Mouse (Mus musculus): Measurements from ENCODE around the gene Gla.
"Not testable (repeated sequence)": the region's sequence is repeated elsewhere in the genome, so short reads cannot be mapped to it uniquely, and the experiment has no call there.

Gla gene

GRCm38 (mm10) chrX:134588261-134588660 lies 12.7 kb downstream of the Gla start:
- no peak for DNase-seq (ENCODE audit: low read depth)

DNA sequence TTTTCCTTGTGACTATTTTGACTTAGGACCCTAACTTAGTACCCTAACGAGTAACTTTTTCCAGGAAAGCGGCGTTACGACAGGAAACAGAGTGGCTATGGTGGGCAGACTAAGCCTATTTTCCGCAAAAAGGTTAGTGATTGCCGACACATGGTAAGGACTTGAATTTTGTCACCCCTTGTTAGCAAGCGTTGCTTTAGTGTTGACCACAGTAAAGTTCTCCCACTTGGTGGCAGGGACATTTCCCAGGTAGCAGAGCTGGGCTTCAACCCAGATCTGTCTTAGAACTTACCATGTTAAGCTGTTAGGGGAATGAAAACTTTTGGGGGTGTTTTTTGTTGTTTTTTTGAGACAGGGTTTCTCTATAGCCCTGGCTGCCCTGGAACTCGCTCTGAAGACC lies 14.5 kb downstream of the Gla start:
- no peak for DNase-seq (ENCODE audit: low read depth)

GRCm38 (mm10) chrX:134585103-134586002 lies 15.6 kb downstream of the Gla start, which contains the start of gene Rpl36a:
TSS of gene Rpl36a (plus strand) at chrX:134585654.
- DNase-seq (ENCODE audit: low read depth): peak; percentile 76

- DNase-seq (ENCODE audit: low read depth): no peak
Measured at GRCm38 (mm10) chrX:134582888-134583669, 17.8 kb downstream of the Gla start, which contains the start of gene Btk. TSS of gene Btk (minus strand) at chrX:134583570.

GRCm38 (mm10) chrX:134582270-134582669 lies 18.7 kb downstream of the Gla start:
- DNase-seq (ENCODE audit: low read depth): no peak

DNA sequence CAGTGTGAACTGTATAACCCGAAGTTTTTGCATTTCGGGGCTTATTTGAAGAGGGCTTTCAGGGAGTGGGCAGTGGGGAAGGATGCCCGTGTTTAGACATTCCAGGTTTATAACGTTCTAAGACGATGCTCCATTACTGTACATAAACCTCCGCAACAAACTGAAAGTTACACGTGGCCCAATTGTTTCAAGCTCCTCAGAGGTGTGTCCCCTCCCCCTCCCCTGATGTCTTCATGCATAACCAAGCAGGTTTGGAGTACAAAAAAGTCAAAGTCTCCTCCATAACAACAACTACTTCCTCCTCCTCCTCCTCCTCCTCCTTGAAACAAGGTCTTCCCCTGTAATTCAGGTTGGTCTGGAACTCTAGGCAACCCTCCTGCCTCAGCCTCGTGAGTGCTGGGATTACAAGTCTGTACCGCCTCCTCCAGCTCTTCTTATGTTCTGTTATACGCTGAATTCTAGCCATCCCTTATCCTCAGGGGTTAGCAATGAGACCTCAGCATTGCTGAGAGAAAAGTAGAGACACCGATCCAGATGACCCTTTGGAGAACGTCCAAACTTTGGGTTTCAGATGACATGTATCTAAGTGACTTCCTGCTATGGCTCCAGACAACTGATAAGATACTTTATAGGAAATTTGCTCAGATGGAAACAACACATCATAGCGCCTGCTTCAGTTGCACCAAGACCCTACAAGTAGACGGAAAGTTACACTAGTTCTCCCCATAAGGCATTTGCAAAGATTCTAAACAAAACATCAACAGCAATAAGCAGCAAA lies 20.2 kb downstream of the Gla start:
- no peak for DNase-seq (ENCODE audit: low read depth)

GRCm38 (mm10) chrX:134577896-134578295 lies 23.0 kb downstream of the Gla start:
- no peak for DNase-seq (ENCODE audit: low read depth)

DNA sequence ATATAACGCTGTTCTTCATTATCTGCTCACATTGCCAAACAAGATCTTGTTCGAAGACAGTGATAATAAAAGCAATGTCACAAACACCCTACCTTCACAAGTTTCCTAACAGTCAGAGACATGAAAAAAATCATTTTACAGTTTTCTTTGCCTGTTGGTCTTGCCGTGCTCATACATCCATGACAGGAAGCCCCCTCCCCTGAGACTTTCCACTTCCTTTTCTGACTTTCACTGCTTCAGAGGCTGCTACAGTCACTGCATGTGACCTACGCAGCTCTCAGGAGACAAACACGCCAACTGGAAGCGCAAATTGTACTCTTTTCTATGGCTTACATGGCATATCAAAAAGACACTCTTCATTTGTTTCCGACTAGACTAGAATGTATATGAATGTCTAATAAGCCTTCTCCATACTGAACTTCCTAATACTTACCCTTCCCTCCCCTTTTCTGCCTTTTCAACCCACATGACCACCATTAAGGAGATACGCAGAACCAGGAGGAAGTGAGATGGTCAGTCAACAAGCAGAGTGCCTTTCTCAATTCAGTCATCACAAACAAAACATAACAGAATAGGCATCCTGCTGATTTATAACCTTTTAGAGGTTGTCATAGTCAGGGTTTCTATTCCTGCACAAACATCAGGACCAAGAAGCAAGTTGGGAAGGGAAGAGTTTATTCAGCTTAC lies 34.2 kb downstream of the Gla start:
- no peak for DNase-seq (ENCODE audit: low read depth)

DNA sequence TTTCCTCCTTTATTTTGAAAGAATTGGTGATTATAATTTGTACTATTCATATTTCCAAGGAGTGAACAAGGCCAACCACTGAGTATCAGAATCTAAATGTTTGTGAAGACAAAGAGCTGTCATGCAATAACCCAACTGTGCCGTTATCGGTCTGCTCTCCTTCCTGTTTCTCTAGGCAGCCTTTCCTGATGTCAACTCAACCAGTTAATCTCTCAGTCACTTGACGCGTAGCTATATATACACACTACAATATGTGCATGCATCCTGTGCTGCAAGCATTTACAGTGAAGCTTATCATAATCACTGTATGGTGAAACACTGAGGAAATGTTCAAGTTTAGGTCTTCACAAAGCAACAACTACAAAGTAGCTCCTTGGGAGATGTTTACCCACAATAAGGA lies 36.6 kb downstream of the Gla start:
- no peak for DNase-seq (ENCODE audit: low read depth)

GRCm38 (mm10) chrX:134554425-134554824 lies 46.5 kb downstream of the Gla start:
- no peak for DNase-seq (ENCODE audit: low read depth)

DNA sequence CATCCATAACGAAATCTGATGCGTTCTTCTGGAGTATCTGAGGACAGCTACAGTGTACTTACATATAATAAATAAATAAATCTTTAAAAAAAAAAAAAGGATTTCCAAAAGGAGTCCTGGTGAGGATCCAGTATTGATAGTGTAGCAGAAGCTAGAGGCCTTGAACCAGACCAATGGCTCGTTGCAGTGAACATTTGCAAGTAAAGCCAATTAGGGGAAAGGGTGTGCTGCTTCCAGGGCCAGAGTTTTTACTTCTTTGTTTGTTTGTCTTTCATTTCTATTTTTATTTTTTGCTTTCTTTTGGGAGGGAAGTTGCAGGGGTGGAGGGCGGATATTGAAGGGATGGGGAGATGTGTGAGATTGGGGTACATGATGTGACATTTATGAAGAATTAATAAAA lies 47.6 kb downstream of the Gla start:
- no peak for DNase-seq (ENCODE audit: low read depth)

- no peak for DNase-seq (ENCODE audit: low read depth)
Measured at GRCm38 (mm10) chrX:134550903-134551302, 50.0 kb downstream of the Gla start.

GRCm38 (mm10) chrX:134547330-134547729 lies 53.6 kb downstream of the Gla start:
- DNase-seq (ENCODE audit: low read depth): no peak

GRCm38 (mm10) chrX:134541955-134542308 lies 59.0 kb downstream of the Gla start:
- DNase-seq (ENCODE audit: low read depth): no peak

DNA sequence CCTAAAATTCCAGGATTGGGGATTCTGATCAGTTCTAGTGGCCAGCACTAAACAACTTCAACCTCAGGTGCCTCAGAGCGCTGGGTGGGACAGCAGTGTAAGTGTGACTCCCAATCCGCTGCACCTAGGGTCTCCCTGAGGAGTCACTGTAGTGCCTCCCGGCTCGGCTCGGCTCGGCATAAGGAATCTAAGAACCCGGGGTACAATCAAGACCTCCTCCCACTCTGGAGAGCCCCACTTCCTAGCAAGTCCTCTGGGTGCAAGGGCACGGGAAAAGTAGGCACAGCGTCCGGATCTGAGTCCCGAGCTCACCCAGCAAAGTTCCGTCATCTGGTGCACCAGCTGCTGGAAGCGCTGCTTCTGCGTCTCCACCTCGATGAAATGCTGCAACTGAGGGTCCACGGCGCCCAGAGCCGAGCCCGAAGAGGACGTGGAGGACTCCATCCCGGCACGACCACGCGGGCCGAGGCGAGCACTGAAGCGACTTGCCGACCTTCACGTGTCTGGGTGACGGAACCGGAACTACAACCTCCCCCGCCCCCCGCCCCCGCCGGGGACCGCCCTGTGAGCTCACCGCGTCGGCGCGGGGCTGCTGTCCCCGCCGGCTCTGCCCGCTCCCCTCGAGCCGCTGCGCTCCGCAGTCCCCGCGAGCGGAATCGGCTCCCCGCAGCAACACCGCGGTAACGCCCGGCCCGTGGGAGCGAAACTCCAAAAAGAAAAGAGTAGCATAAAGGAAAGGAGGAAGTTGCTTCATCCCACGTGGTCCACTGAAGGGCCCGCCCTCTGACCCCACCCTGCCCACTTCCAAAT lies 59.6 kb downstream of the Gla start, which contains the start of gene Timm8a1:
Gene Timm8a1 (minus strand): TSS at position 721 of the 810 bp plus-strand sequence.
- no peak for DNase-seq (ENCODE audit: low read depth)

- no peak for DNase-seq (ENCODE audit: low read depth)
Measured at GRCm38 (mm10) chrX:134540414-134541135, 60.4 kb downstream of the Gla start.

DNA sequence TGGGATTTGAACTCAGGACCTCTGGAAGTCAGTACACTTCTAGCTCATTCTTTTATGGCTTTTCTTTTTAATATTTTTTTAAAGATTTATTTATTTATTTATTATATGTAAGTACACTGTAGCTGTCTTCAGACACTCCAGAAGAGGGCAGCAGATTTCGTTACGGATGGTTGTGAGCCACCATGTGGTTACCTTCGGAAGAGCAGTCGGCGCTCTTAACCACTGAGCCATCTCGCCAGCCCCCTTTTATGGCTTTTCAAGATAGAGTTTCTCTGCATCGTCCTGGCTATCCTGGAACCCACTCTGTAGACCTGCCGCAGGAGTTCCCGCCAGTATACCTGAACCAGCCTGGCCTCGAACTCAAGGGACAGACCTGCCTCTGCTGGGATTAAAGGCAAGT lies 61.1 kb downstream of the Gla start:
- DNase-seq (ENCODE audit: low read depth): not testable (repeated sequence)
